Mouse (Mus musculus) retina, adult 2 months (tissue): Measurements from ENCODE around the gene Gucy2d.

Source experiments
- DNase-seq: peaks from one replicate; pipeline ENCODE4 v3.0.0-alpha.2; 2012; ENCODE audit warnings: low read depth, low spot score

Gucy2d gene

DNA sequence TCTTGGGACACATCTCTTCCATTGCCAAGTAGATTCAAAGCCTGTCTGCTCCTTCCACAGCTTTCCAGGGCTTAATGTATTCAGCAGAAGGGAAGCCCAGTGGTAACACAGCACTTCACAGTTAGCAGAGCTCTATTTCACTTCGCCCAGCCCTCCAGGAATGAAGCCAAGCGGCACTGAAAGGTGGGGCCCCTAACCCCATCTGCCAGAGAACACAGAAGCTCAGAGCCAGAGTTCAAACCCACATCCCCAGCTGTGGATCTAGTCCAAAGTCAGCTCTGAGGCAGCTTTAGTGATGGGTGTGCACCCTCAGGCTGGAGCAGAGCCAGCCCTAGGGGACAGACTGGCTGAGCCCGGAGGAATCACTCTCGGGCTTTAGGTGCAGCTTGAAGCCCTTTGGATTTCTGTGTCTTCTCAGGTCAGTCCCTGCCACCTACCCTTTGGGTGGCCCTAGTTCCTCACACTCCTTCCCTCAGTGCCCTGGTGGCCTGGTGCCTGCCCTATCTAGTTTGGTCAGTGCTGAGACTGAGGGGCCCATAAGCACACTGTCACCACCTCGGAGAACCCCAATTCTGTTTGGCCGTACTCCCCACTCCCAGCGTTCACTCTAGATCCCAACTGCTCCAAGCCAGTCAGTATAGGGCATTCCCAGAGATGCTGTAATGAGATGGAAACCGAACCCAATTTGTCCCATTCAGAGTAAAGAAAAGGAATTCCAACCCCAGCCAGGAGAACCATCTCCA, 83.0 kb downstream of the Gucy2d start:
- DNase-seq: no peak

DNA sequence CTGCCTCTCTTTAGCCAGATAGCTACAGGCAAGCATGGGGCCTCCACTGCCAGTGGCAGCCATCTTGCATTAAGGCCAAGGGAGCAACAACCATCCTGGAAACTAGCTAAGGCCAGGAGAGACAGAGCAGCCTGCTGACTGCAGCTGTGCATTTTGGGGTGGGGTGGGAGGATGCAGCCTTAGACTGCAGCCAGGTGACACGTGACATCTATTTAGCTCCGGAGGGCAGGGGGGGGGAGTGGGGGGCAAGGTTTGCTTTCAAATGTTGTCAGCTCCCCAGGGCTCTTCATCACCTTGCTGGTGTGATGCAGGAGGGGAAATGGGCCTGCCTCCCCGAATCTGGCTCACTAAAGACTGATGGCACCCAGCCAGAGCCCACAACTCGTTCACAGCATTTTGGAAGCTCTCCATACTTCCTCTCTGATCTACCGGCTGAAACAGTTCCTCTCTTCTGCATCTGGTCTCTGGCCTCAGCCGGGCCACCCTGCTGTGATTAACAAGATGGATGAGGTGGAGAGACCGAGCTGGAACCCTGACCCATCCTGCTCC, 83.7 kb downstream of the Gucy2d start:
- no peak for DNase-seq

DNA sequence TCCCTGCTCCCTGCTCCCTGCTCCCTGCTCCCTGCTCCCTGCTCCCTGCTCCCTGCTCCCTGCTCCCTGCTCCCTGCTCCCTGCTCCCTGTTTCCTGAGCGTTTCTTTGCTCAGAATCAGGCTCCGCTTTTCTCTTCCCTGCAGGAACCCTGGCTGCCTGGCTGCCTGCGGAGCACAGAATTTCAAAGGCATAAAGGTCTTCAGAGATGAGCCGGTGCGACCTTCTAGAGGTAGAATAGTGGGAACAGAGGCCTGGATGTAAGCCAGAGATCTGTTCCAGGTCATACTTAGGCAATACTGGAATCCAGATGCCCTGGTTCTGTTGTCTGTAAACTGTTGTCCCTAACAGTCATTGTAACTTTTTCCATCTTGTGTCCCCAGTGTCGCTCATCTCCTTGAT, 84.2 kb downstream of the Gucy2d start:
- DNase-seq: no peak

DNA sequence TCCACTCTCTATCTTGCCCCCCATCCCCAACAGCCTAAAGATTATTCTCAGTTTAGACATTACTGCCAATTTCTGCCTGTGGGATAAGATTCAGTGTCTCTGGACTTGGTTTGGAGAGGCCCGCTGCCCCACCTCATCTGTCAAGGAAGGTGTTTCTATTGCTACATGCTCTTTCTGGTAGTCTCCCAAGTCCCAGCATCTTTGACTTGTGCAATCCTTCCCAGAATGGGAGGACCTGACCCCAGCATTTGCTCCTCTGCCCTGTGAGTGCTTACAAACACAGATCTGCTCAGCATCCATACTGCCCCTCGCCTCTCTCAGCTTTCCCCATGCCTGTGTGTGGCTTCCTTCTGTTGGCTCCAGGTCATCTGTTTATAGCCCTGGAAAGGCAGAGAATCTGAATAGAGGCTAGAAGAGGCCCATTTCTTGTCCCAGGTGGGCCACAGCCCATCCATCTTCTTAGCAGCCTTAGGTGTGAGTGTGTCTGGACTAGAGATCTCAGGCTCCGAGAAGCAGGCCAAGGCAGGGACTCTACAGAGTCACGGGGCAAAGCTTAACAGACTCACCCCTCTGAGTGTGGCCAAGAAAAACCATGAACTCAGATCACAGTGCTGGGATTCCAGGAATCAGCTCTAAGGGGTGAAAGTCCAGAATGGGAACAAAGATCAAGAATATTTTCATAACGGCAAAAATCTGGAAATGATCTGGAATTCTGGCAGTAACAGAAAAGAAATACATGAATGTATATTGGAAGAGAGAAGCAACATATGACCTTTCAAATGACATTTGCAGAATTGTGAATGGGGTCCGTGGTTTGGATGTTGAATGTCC, 84.9 kb downstream of the Gucy2d start:
- DNase-seq: no peak
